Mouse (Mus musculus): ENCODE data around the gene Vangl1. TPM values are rescaled to one million over a fixed set of nuclear protein-coding genes. Genes with fewer than 3 reads are reported as not detected.

The Vangl1 gene
- polyA plus RNA-seq (2017; shearing (Covaris generic)), result 1 to 10 TPM in 1 of 2 experiments, under 1 TPM in 1; 0.19 to 3.0 TPM

GRCm38 (mm10) chr3:102203781-102204721, at the start of gene Vangl1:
Gene Vangl1, minus strand, starts transcription at chr3:102204693.

Other genes with a start within 250 kb of the Vangl1 start
- not detected for gene Nhlh2, start 194.6 kb downstream of the Vangl1 start, polyA plus RNA-seq (2017; shearing (Covaris generic))
- gene Casq2, start 118.3 kb downstream of the Vangl1 start, polyA plus RNA-seq (2017; shearing (Covaris generic)), result not detected